Mouse (Mus musculus): Measurements from ENCODE around the gene Helz2.
A peak's percentile ranks its signal among the peaks of the same experiment; 100 is the strongest.

GRCm38 (mm10) chr2:181287338-181287957 lies 45.6 kb upstream of the Helz2 start:
- TF ChIP-seq CTCF (IDR thresholded peaks at IDR 0.05; ENCODE audit: extremely low read depth, insufficient read length, insufficient replicate concordance, low read depth, low read length) (no peak), POLR2A (IDR thresholded peaks at IDR 0.05; ENCODE audit: low read depth, low read length) (peak; percentile 65)
